Mouse (Mus musculus) spleen, postnatal 4 days (tissue): ENCODE measurements around the gene Kctd21.

Experiments used
- DNase-seq, 2 experiments: peaks; one replicate each; pipeline ENCODE4 v3.0.0; 2022; ENCODE audit warnings: low spot score in 2 of 2

Kctd21 gene

GRCm38 (mm10) chr7:97317706-97318105, 14.4 kb upstream of the Kctd21 start:
- no peak for DNase-seq

DNA sequence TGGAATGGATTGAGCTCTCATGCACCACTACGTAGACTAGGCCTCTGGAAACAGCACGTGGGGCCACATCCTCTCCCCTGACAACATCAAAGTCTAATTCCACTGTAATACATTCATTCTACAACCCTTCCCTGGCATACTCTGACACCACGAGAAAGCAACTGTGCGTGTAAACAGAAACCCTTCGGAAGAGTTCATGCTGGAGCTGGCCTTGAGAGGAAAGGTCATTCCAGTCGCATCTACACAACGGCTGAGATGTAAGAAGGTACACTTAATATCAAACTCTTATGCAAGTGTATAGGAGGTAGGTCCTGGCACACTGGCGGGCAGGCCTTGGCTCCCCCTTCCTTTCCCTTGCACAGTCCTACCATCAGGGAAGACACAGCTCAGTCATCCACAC, 7.8 kb upstream of the Kctd21 start:
- DNase-seq: no peak

- no peak for DNase-seq
Observed at GRCm38 (mm10) chr7:97325156-97325985, 6.8 kb upstream of the Kctd21 start.

- DNase-seq: no peak
Observed at GRCm38 (mm10) chr7:97327376-97327775, 4.8 kb upstream of the Kctd21 start.

DNA sequence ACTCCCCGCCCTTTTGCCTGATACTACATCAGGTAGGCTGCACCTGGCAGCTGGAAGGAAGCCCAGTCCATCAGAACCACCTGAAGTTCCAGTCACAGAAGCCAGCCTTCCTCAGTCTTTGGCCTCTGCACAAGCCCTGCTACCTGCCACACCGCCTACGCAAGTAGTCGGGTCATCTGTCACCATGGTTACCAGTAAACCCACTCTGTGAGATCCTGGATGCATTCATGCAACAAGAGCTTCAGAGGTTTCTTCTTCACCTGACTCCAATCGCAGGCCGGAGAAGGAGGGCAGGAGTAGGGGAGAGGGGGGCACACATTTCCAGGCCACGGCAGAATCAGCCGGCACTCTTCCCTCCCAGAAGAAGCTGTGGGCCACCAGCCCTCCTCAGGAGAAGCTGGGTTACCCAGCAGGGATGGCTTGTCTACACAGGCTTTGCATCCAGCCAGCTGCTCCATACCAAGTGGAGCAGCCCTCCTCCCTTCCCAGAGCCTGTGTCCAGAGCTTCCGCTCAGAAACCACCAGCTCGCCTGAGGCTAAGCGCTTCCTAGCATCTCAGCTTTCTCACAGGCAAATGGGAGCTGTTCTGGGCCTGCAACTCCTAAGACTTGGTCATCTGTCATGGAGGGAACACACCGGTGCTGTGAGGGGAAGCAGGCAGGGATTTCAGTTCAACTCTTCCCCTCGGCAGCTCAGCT, 3.1 kb upstream of the Kctd21 start:
- no peak for DNase-seq

DNA sequence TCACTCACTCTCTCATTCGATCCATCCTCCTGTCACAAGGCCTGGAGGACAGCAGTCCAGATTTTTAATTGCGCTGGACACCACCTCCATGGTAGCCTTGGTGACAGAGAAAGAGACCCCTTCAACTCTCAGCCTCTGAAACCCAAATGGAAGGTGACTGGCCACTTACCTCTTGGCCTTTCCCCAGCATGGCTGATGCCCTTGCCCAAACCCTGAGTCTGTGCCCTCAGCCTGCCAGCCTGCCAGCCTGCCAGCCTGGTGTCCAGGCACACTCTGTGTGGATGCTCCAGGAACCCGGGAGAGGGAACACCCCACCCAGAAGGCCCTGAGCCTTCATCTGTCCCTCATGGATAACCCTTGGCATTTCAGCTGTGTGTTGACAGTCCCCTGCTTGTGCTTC, 2.5 kb upstream of the Kctd21 start:
- DNase-seq: no peak

DNA sequence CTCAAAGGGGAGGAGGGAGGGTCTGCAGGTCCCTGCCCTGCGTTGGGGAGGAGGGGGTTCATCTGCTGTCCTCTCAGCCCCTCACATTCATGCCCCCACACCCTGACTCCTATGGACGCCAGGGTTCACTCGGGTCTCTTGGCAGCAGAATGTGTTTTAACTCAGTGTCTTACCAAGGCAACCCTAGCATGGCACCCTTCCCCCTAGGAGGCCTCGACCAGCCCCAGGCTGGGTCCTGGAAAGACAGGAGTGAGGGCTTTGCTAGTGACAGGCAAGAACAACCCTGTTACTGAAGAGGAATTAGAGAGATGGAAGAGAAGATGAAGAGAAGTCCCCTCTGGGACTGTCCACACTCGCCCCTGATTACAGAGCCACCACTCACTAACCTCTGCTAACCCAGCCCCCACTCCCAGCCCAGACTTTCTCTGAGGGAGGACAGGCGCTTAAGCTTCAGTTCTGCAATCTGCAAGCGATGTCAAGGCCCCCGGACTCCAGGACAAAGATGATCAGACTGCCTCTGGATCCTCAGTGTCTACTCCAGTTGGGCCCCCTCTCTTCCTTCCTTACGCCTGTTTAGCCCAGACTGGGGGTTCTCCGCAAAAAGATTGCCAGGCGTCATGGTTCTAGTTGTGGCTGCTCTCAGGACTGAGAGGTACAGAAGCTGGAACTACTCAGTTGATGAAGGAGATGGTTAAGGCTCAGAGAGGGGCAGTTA, 1.0 kb upstream of the Kctd21 start:
- DNase-seq: no peak

- no peak for DNase-seq
Observed at GRCm38 (mm10) chr7:97332667-97333041, 527 bp downstream of the Kctd21 start.

- no peak for DNase-seq
Observed at GRCm38 (mm10) chr7:97333113-97333898, 1.2 kb downstream of the Kctd21 start.

- no peak for DNase-seq
Observed at GRCm38 (mm10) chr7:97334406-97334805, 2.3 kb downstream of the Kctd21 start.

- DNase-seq: no peak
Observed at GRCm38 (mm10) chr7:97336678-97337077, 4.6 kb downstream of the Kctd21 start.

- DNase-seq: no peak
Observed at GRCm38 (mm10) chr7:97338593-97338992, 6.5 kb downstream of the Kctd21 start.

GRCm38 (mm10) chr7:97339623-97340022, 7.5 kb downstream of the Kctd21 start:
- DNase-seq: no peak

DNA sequence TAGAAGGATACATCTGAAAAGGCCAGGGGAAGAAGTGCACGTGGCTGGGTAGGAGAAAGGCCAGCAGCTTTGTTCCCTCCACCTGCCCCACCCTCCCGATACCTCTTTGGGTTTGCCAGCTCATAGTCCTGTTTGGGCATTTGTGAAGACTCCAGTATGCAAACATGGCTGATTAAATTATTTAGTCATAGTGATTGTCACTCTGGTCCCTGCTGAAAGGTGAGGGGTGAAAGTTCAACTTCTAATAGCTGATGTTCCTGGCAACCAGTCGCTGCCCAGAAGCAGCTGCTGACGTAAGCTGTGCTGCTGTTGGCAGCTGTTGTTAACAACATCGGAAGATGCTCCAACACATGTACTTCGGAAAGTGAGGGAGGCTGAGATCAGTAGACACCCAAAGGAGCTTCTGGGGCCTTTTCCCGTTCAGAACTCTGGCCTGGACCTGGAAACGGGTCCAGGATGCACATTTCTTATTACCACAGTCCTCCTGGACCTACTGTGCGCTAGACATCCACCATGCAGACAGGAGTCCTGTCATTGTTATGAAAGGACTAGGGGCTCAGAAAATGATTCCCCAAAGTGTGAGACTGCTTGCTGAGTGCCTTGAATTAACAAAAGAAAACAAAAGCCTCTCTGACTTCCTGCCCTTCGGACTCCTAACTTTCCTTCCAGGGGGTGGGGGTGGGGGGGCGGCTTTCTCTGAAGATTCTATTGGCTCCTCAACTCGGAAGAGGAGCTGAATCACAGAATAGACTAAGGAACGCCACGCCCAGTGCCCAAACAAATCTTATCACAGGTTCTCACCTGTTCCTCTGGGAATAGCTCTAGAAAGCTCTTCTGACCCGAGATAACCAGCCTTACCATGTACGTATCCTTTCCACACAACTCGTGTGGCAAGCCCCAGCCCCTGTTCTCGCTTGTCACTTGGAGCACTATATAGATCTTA, 9.1 kb downstream of the Kctd21 start:
- DNase-seq: no peak

DNA sequence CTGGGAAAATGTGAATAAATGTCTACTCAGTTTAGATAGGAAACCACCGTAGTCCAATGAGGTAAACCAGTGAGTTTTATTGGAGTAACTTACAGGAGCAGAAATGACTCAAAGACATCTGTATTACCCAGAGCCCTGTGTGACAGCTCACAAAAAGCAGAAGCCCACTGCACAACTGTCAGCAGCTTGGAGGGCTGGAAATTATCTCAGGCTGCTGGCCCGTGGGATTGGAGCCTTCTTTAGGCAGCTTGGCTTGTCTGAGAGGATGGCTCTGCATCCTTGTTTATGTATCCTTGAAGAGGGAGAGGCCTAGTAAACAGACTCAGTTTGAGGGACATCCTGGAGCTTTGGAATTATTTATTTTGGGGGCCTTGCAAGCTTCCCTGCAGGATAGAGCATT, 10.8 kb downstream of the Kctd21 start:
- DNase-seq: no peak

DNA sequence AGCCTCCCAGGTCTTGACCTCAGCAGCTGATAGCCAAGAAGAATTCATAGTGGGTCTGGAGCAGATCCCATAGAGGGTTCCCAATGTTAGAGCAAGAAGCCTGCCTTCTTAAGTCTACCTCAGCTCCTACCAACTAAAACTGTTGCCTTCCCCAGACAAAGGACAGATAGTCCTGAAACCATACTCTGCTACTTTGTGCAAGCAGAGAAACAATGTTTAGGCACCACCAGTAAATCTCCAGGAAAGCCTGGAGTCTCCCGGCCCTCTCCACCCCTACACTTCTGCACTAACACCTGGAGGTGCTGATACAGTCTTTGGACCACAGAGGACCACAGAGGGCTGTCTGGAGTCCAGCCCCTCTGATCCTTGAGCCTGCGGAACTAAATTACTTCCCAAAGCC, 12.5 kb downstream of the Kctd21 start:
- DNase-seq: no peak

- DNase-seq: no peak
Observed at GRCm38 (mm10) chr7:97345229-97345871, 13.2 kb downstream of the Kctd21 start.

GRCm38 (mm10) chr7:97346111-97346821, 14.1 kb downstream of the Kctd21 start:
- no peak for DNase-seq

DNA sequence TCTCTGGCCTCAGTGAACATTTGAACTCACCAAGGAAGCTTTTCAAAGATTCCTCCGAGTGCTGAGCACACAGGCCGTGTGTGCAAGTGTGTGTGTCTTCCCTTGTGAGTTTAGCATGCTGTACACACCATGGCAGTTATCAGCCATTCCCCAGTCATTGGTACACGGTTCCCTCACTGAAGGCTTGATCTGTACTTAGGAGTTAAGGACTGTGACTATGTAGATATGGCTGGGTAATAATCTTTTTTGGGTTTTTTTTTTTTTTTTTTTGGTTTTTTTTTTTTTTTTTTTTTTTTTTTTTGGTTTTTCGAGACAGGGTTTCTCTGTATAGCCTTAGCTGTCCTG, 14.7 kb downstream of the Kctd21 start:
- no peak for DNase-seq

DNA sequence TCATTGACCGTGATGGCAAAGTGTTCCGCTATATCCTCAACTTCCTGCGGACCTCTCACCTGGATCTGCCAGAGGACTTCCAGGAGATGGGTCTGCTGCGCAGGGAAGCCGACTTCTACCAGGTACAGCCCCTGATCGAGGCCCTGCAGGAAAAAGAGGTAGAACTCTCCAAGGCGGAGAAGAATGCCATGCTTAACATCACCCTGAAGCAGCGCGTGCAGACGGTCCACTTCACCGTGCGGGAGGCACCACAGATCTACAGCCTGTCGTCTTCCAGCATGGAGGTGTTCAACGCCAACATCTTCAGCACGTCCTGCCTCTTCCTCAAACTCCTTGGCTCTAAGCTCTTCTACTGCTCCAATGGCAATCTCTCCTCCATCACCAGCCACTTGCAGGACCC, 15.3 kb downstream of the Kctd21 start:
- DNase-seq: no peak
